ENCODE assay signal across 8 mouse cellular contexts in genomic region chr11:97403614-97404183, GRCm38 (mm10). TPM values are rescaled to one million over a fixed set of nuclear protein-coding genes. Genes with fewer than 3 reads are reported as not detected.
DNase-seq lines count a peak whose midpoint lies in the region; ATAC-seq lines count a peak whose summit lies in the region.

No protein-coding gene starts in this region.

- H3K27ac ChIP-seq in kidney, embryonic 14.5 days (ENCODE audit: low read depth, low read length), result no peak overlapping the region
- 0 out of 2 replicates have a peak overlapping the region, but pooled peaks have one; percentile 6 for H3K27ac ChIP-seq in forebrain, embryonic 13.5 days
- H3K27ac ChIP-seq in limb, embryonic 11.5 days (replicated peaks; ENCODE audit: low read depth, low read length), result no peak overlapping the region
- H3K27ac ChIP-seq in neural tube, embryonic 14.5 days (ENCODE audit: low read depth, low read length), result no peak overlapping the region; the same call in 1 of the 2 replicates

- no peaks in the 10 kb centered on the region for H3K36me3 ChIP-seq in kidney, embryonic 14.5 days (ENCODE audit: control insufficient read depth, insufficient read depth, low read length)
- H3K36me3 ChIP-seq in forebrain, embryonic 13.5 days (ENCODE audit: poor library complexity, severe bottlenecking), result no peaks in the 10 kb centered on the region
- no peaks in the 10 kb centered on the region for H3K36me3 ChIP-seq in limb, embryonic 11.5 days (ENCODE audit: control insufficient read depth, insufficient read depth, low read length)
- no peaks in the 10 kb centered on the region for H3K36me3 ChIP-seq in neural tube, embryonic 14.5 days (ENCODE audit: control insufficient read depth, insufficient read depth, low read length)

- 32% methylated on average over 8 of the region's 8 CpGs for WGBS in kidney, embryonic 14.5 days
- WGBS in forebrain, embryonic 13.5 days, result 46% methylated on average over 8 of the region's 8 CpGs
- WGBS in limb, embryonic 11.5 days, result 45% methylated on average over 8 of the region's 8 CpGs
- 27% methylated on average over 8 of the region's 8 CpGs for WGBS in neural tube, embryonic 14.5 days

- H3K9me3 ChIP-seq in kidney, embryonic 14.5 days (ENCODE audit: control insufficient read depth, low read length), result no peaks in the 10 kb centered on the region
- no peaks in the 10 kb centered on the region for H3K9me3 ChIP-seq in forebrain, embryonic 13.5 days (replicated peaks)
- H3K9me3 ChIP-seq in limb, embryonic 11.5 days (ENCODE audit: control insufficient read depth, low read length), result no peaks in the 10 kb centered on the region
- H3K9me3 ChIP-seq in neural tube, embryonic 14.5 days (ENCODE audit: control insufficient read depth, low read length), result no peaks in the 10 kb centered on the region

- H3K4me3 ChIP-seq in kidney, embryonic 14.5 days (ENCODE audit: low read length), result peak overlapping the region; percentile 47
- H3K4me3 ChIP-seq in forebrain, embryonic 13.5 days, result peak overlapping the region; percentile 59
- peak overlapping the region; percentile 58 for H3K4me3 ChIP-seq in limb, embryonic 11.5 days (ENCODE audit: low read depth, low read length)
- peak overlapping the region; percentile 52; the same call in 1 of the 2 replicates for H3K4me3 ChIP-seq in neural tube, embryonic 14.5 days (ENCODE audit: low read depth, low read length)

- H3K4me2 ChIP-seq in kidney, embryonic 14.5 days (replicated peaks; ENCODE audit: low read depth, low read length), result peak overlapping the region; percentile 97
- peak overlapping the region; percentile 96 for H3K4me2 ChIP-seq in forebrain, embryonic 13.5 days
- peak overlapping the region; percentile 99 for H3K4me2 ChIP-seq in limb, embryonic 11.5 days (ENCODE audit: low read depth, severe bottlenecking)
- H3K4me2 ChIP-seq in neural tube, embryonic 14.5 days (ENCODE audit: low read depth, low read length), result peak overlapping the region; percentile 91

- H3K4me1 ChIP-seq in kidney, embryonic 14.5 days (ENCODE audit: control insufficient read depth, insufficient read depth, low read length), result peaks cover 28% of the 10 kb centered on the region
- H3K4me1 ChIP-seq in forebrain, embryonic 13.5 days, result peaks cover 48% of the 10 kb centered on the region
- peaks cover 23% of the 10 kb centered on the region for H3K4me1 ChIP-seq in limb, embryonic 11.5 days (ENCODE audit: control insufficient read depth, insufficient read depth, low read length)
- H3K4me1 ChIP-seq in neural tube, embryonic 14.5 days (ENCODE audit: control insufficient read depth, insufficient read depth, low read length), result peaks cover 25% of the 10 kb centered on the region

- ATAC-seq in kidney, embryonic 14.5 days (ENCODE audit: low FRiP score, low TSS enrichment), result no peak
- ATAC-seq in forebrain, embryonic 13.5 days, result no peak
- ATAC-seq in limb, embryonic 11.5 days (ENCODE audit: insufficient number of reproducible peaks, low FRiP score, low TSS enrichment, low read depth), result no peak
- no peak for ATAC-seq in neural tube, embryonic 14.5 days (ENCODE audit: low read depth)

- DNase-seq in kidney, postnatal 10 days, result no peak
- DNase-seq in limb, embryonic 11.5 days (ENCODE audit: low spot score), result no peak
- DNase-seq in urinary bladder, postnatal 4 days (ENCODE audit: low spot score in 2 of 2), result no peak
- DNase-seq in right cerebral cortex, postnatal 4 days, result no peak
- DNase-seq in thymus, postnatal 25 days, result no peak

- H3K9ac ChIP-seq in kidney, embryonic 14.5 days (ENCODE audit: low read depth, low read length), result no peak overlapping the region
- H3K9ac ChIP-seq in forebrain, embryonic 13.5 days, result no peak overlapping the region
- H3K9ac ChIP-seq in limb, embryonic 11.5 days (ENCODE audit: low read length), result peak overlapping the region; percentile 58; the same call in 1 of the 2 replicates
- H3K9ac ChIP-seq in neural tube, embryonic 14.5 days (replicated peaks; ENCODE audit: low read depth, low read length), result no peak overlapping the region

- H3K27me3 ChIP-seq in kidney, embryonic 14.5 days (ENCODE audit: control insufficient read depth, insufficient read depth, low read length), result peaks cover 9% of the 10 kb centered on the region
- H3K27me3 ChIP-seq in forebrain, embryonic 13.5 days, result peaks cover 33% of the 10 kb centered on the region
- H3K27me3 ChIP-seq in limb, embryonic 11.5 days (ENCODE audit: control insufficient read depth, insufficient read depth, low read length), result peaks cover 14% of the 10 kb centered on the region; the same call in 1 of the 2 replicates
- no peaks in the 10 kb centered on the region for H3K27me3 ChIP-seq in neural tube, embryonic 14.5 days (ENCODE audit: control insufficient read depth, insufficient read depth, low read length)

RNA-seq across cellular contexts. Expression of gene Arhgap23, which starts 11.6 kb away (rescaled TPM):
- 5.2 and 7.4 TPM in 2 replicates for polyA plus RNA-seq in kidney, embryonic 14.5 days (2014; fragmentation: Nextera tagmentation; extraction: Ambion mirVana)
- 3.6 and 4.4 TPM in 2 replicates for polyA plus RNA-seq in forebrain, embryonic 13.5 days (2015; fragmentation: Nextera tagmentation; extraction: Ambion mirVana)
- polyA plus RNA-seq in limb, embryonic 11.5 days (2014; fragmentation: Nextera tagmentation; extraction: Ambion mirVana), result 3.8 and 4.2 TPM in 2 replicates
- polyA plus RNA-seq in neural tube, embryonic 14.5 days (2014; fragmentation: Nextera tagmentation; extraction: Ambion mirVana), result 9.2 and 9.6 TPM in 2 replicates

RNA-seq across cellular contexts. Expression of gene Socs7, which starts 41.3 kb away (rescaled TPM):
- polyA plus RNA-seq in kidney, embryonic 14.5 days (2014; fragmentation: Nextera tagmentation; extraction: Ambion mirVana), result 2.5 and 3.7 TPM in 2 replicates
- polyA plus RNA-seq in forebrain, embryonic 13.5 days (2015; fragmentation: Nextera tagmentation; extraction: Ambion mirVana), result 7.7 and 8.6 TPM in 2 replicates
- 2.1 and 2.2 TPM in 2 replicates for polyA plus RNA-seq in limb, embryonic 11.5 days (2014; fragmentation: Nextera tagmentation; extraction: Ambion mirVana)
- 6.3 and 6.7 TPM in 2 replicates for polyA plus RNA-seq in neural tube, embryonic 14.5 days (2014; fragmentation: Nextera tagmentation; extraction: Ambion mirVana)

RNA-seq across cellular contexts. Expression of gene Gpr179, which starts 51.8 kb away (rescaled TPM):
- polyA plus RNA-seq in kidney, embryonic 14.5 days (2014; fragmentation: Nextera tagmentation; extraction: Ambion mirVana), result 0.07 and 0.10 TPM in 2 replicates
- 0.19 and 0.25 TPM in 2 replicates for polyA plus RNA-seq in forebrain, embryonic 13.5 days (2015; fragmentation: Nextera tagmentation; extraction: Ambion mirVana)
- 0.04 and 0.07 TPM in 2 replicates for polyA plus RNA-seq in limb, embryonic 11.5 days (2014; fragmentation: Nextera tagmentation; extraction: Ambion mirVana)
- polyA plus RNA-seq in neural tube, embryonic 14.5 days (2014; fragmentation: Nextera tagmentation; extraction: Ambion mirVana), result 0.49 and 0.71 TPM in 2 replicates
